Mouse (Mus musculus) brain, embryonic 14.5 days (tissue): ENCODE results near the gene Zwint.

Experiments
- CTCF ChIP-seq: fragments of 200-500 bp; IDR thresholded peaks from 2 replicates; pipeline ENCODE4 v1.5.1; 2012; ENCODE audit warnings: inconsistent platforms, mild to moderate bottlenecking, moderate library complexity, borderline replicate concordance; ENCODE audit not compliant: insufficient read depth, insufficient read length; ENCODE audit errors: extremely low read depth
- POLR2A ChIP-seq: fragments of 200-500 bp; IDR thresholded peaks from 2 replicates; pipeline ENCODE4 v1.6.1; 2012; ENCODE audit warnings: mild to moderate bottlenecking, inconsistent platforms, borderline replicate concordance; ENCODE audit not compliant: poor library complexity, insufficient read depth, insufficient read length, severe bottlenecking; ENCODE audit errors: extremely low read depth

DNA sequence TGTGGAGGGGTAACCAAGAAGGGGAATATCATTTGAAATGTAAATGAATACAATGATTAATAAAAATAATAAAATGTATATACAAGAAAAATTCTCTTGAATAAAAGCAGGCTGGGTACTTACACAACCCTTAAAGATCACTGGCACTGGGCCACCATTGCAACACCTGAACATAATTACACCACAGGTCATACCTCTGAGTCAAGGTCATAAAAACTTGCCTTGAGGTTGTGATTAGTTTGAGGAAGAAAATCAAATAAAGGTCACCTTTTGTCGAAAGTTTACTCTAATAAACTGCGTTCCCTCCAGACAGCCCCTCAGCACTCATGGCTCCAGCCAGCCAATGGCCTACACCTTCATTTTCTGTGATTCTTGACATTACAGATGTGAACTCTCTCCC, 38.5 kb upstream of the Zwint start:
- TF ChIP-seq CTCF (no peak), POLR2A (no peak)
